Mouse (Mus musculus) thymus, adult 2 months (tissue): ENCODE measurements at regions not wholly inside any gene's neighbourhood (a gene's known extent, or its start where the extent isn't known, plus 50 kb on each side); places are given as distances from the start of the nearest gene placed in this dataset.

Experiments used
- CTCF ChIP-seq: fragments of 200-500 bp; IDR thresholded peaks from 2 replicates; pipeline ENCODE4 v1.5.1; 2012; ENCODE audit warnings: mild to moderate bottlenecking, control low read depth, low read length, moderate library complexity, borderline replicate concordance; ENCODE audit not compliant: control insufficient read depth, poor library complexity, insufficient read depth; ENCODE audit errors: extremely low read depth
- POLR2A ChIP-seq: fragments of 200-500 bp; IDR thresholded peaks from 2 replicates; pipeline ENCODE4 v1.6.1; 2012; ENCODE audit warnings: mild to moderate bottlenecking, low read length, control low read depth, moderate library complexity; ENCODE audit not compliant: control insufficient read depth, poor library complexity, insufficient read depth; ENCODE audit errors: extremely low read depth

DNA sequence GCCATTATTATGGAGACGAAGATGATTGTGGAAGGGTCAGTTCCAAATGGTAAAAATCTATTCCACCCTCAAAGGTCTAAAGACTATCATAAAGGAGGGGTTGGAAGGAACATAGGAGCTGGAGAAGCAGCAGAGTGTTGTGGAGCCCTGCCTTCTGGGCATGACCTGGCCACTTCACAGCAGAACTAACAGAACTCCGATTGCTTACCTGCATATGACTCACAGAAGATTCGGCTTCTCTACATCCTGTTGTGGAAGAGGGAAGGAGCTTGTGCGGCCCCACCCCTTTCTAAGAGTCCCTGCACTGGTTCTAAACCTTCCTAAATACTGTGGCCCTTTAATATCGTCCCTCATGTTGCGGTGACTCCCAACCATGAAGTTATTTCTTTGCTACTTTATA is 362.7 kb downstream of the Samd5 start:
- TF ChIP-seq POLR2A (no peak), CTCF (no peak)
